Mouse (Mus musculus): ENCODE measurements around the gene Nfil3. TPM values are rescaled to one million over a fixed set of nuclear protein-coding genes. Genes with fewer than 3 reads are reported as not detected.

Gene Nfil3
- polyA plus RNA-seq, 1 experiment from 2014 or later: 35.3 TPM

- H3K4me2 ChIP-seq: no peak overlapping the region
- no peak overlapping the region for H3K9ac ChIP-seq (ENCODE audit: low read depth, low read length)
- no peak overlapping the region for H3K4me3 ChIP-seq (ENCODE audit: low read depth, low read length)
- WGBS (ENCODE audit: insufficient replicate concordance): 84% methylated on average over 10 of the region's 10 CpGs
- no peaks in the 10 kb centered on the region for H3K27me3 ChIP-seq (ENCODE audit: control insufficient read depth, insufficient read depth, low read length)
- H3K9me3 ChIP-seq (replicated peaks; ENCODE audit: control insufficient read depth, low read length): no peaks in the 10 kb centered on the region
- H3K4me1 ChIP-seq (ENCODE audit: control insufficient read depth, insufficient read depth, low read length): peaks cover 42% of the 10 kb centered on the region
- ATAC-seq (replicated peaks; ENCODE audit: insufficient number of reproducible peaks, low FRiP score, low TSS enrichment): no peak
- H3K36me3 ChIP-seq (ENCODE audit: control insufficient read depth, insufficient read depth, low read length): no peaks in the 10 kb centered on the region
- H3K27ac ChIP-seq (ENCODE audit: low read depth, low read length): no peak overlapping the region
Measured at GRCm38 (mm10) chr13:52973427-52973826, 7.4 kb downstream of the Nfil3 start.

- H3K27me3 ChIP-seq (ENCODE audit: control insufficient read depth, insufficient read depth, low read length): no peaks in the 10 kb centered on the region
- no peaks in the 10 kb centered on the region for H3K9me3 ChIP-seq (replicated peaks; ENCODE audit: control insufficient read depth, low read length)
- H3K4me1 ChIP-seq (ENCODE audit: control insufficient read depth, insufficient read depth, low read length): peaks cover 42% of the 10 kb centered on the region
- H3K27ac ChIP-seq (ENCODE audit: low read depth, low read length): no peak overlapping the region
- H3K4me3 ChIP-seq (ENCODE audit: low read depth, low read length): no peak overlapping the region
- H3K9ac ChIP-seq (ENCODE audit: low read depth, low read length): no peak overlapping the region
- no peak for ATAC-seq (replicated peaks; ENCODE audit: insufficient number of reproducible peaks, low FRiP score, low TSS enrichment)
- H3K4me2 ChIP-seq: no peak overlapping the region
- peaks cover 5% of the 10 kb centered on the region; the same call in 1 of the 2 replicates for H3K36me3 ChIP-seq (ENCODE audit: control insufficient read depth, insufficient read depth, low read length)
- 81% methylated on average over 3 of the region's 3 CpGs for WGBS (ENCODE audit: insufficient replicate concordance)
Measured at GRCm38 (mm10) chr13:52972626-52973025, 8.2 kb downstream of the Nfil3 start.

- ATAC-seq (replicated peaks; ENCODE audit: insufficient number of reproducible peaks, low FRiP score, low TSS enrichment): no peak
- Histone ChIP-seq H3K9ac (ENCODE audit: low read depth, low read length) (no peak overlapping the region), H3K4me3 (ENCODE audit: low read depth, low read length) (no peak overlapping the region), H3K27me3 (ENCODE audit: control insufficient read depth, insufficient read depth, low read length) (no peaks in the 10 kb centered on the region), H3K4me1 (ENCODE audit: control insufficient read depth, insufficient read depth, low read length) (peaks cover 29% of the 10 kb centered on the region), H3K9me3 (replicated peaks; ENCODE audit: control insufficient read depth, low read length) (no peaks in the 10 kb centered on the region), H3K36me3 (ENCODE audit: control insufficient read depth, insufficient read depth, low read length) (peaks cover 17% of the 10 kb centered on the region), H3K4me2 (no peak overlapping the region), H3K27ac (ENCODE audit: low read depth, low read length) (no peak overlapping the region)
- WGBS (ENCODE audit: insufficient replicate concordance): 73% methylated on average over 6 of the region's 6 CpGs
Measured at GRCm38 (mm10) chr13:52970876-52971275, 10.0 kb downstream of the Nfil3 start.

GRCm38 (mm10) chr13:52962922-52963321 is 18.0 kb downstream of the Nfil3 start:
- Histone ChIP-seq H3K27ac (ENCODE audit: low read depth, low read length) (no peak overlapping the region), H3K4me2 (no peak overlapping the region), H3K27me3 (ENCODE audit: control insufficient read depth, insufficient read depth, low read length) (no peaks in the 10 kb centered on the region), H3K9me3 (replicated peaks; ENCODE audit: control insufficient read depth, low read length) (no peaks in the 10 kb centered on the region), H3K36me3 (ENCODE audit: control insufficient read depth, insufficient read depth, low read length) (peaks cover 13% of the 10 kb centered on the region), H3K4me3 (ENCODE audit: low read depth, low read length) (no peak overlapping the region), H3K9ac (ENCODE audit: low read depth, low read length) (no peak overlapping the region), H3K4me1 (ENCODE audit: control insufficient read depth, insufficient read depth, low read length) (no peaks in the 10 kb centered on the region)
- ATAC-seq (replicated peaks; ENCODE audit: insufficient number of reproducible peaks, low FRiP score, low TSS enrichment): no peak
- WGBS (ENCODE audit: insufficient replicate concordance): 86% methylated on average over 4 of the region's 4 CpGs

GRCm38 (mm10) chr13:52962361-52962760 is 18.5 kb downstream of the Nfil3 start:
- Histone ChIP-seq H3K36me3 (ENCODE audit: control insufficient read depth, insufficient read depth, low read length) (peaks cover 9% of the 10 kb centered on the region), H3K4me3 (ENCODE audit: low read depth, low read length) (no peak overlapping the region), H3K27ac (ENCODE audit: low read depth, low read length) (no peak overlapping the region), H3K9me3 (replicated peaks; ENCODE audit: control insufficient read depth, low read length) (no peaks in the 10 kb centered on the region), H3K27me3 (ENCODE audit: control insufficient read depth, insufficient read depth, low read length) (no peaks in the 10 kb centered on the region), H3K4me1 (ENCODE audit: control insufficient read depth, insufficient read depth, low read length) (no peaks in the 10 kb centered on the region), H3K9ac (ENCODE audit: low read depth, low read length) (no peak overlapping the region), H3K4me2 (no peak overlapping the region)
- ATAC-seq (replicated peaks; ENCODE audit: insufficient number of reproducible peaks, low FRiP score, low TSS enrichment): no peak
- WGBS (ENCODE audit: insufficient replicate concordance): 81% methylated on average over 6 of the region's 6 CpGs

GRCm38 (mm10) chr13:52953779-52954553 is 26.9 kb downstream of the Nfil3 start:
- H3K9ac ChIP-seq (ENCODE audit: low read depth, low read length): no peak overlapping the region
- no peak overlapping the region for H3K4me3 ChIP-seq (ENCODE audit: low read depth, low read length)
- no peak overlapping the region for H3K4me2 ChIP-seq
- no peak overlapping the region for H3K27ac ChIP-seq (ENCODE audit: low read depth, low read length)
- 83% methylated on average over 6 of the region's 6 CpGs for WGBS (ENCODE audit: insufficient replicate concordance)
- no peak for ATAC-seq (replicated peaks; ENCODE audit: insufficient number of reproducible peaks, low FRiP score, low TSS enrichment)
- no peaks in the 10 kb centered on the region for H3K36me3 ChIP-seq (ENCODE audit: control insufficient read depth, insufficient read depth, low read length)
- peaks cover 3% of the 10 kb centered on the region; the same call in 1 of the 2 replicates for H3K9me3 ChIP-seq (replicated peaks; ENCODE audit: control insufficient read depth, low read length)
- H3K27me3 ChIP-seq (ENCODE audit: control insufficient read depth, insufficient read depth, low read length): no peaks in the 10 kb centered on the region
- no peaks in the 10 kb centered on the region for H3K4me1 ChIP-seq (ENCODE audit: control insufficient read depth, insufficient read depth, low read length)

- H3K27me3 ChIP-seq (ENCODE audit: control insufficient read depth, insufficient read depth, low read length): no peaks in the 10 kb centered on the region
- no peak overlapping the region for H3K9ac ChIP-seq (ENCODE audit: low read depth, low read length)
- peaks cover 3% of the 10 kb centered on the region; the same call in 1 of the 2 replicates for H3K9me3 ChIP-seq (replicated peaks; ENCODE audit: control insufficient read depth, low read length)
- H3K4me3 ChIP-seq (ENCODE audit: low read depth, low read length): no peak overlapping the region
- no peak overlapping the region for H3K4me2 ChIP-seq
- WGBS (ENCODE audit: insufficient replicate concordance): 88% methylated on average over 3 of the region's 3 CpGs
- H3K4me1 ChIP-seq (ENCODE audit: control insufficient read depth, insufficient read depth, low read length): no peaks in the 10 kb centered on the region; the same call in 1 of the 2 replicates
- H3K27ac ChIP-seq (ENCODE audit: low read depth, low read length): no peak overlapping the region
- ATAC-seq (replicated peaks; ENCODE audit: insufficient number of reproducible peaks, low FRiP score, low TSS enrichment): no peak
- no peaks in the 10 kb centered on the region for H3K36me3 ChIP-seq (ENCODE audit: control insufficient read depth, insufficient read depth, low read length)
Measured at GRCm38 (mm10) chr13:52949211-52949610, 31.7 kb downstream of the Nfil3 start.

GRCm38 (mm10) chr13:52947545-52947944 is 33.3 kb downstream of the Nfil3 start:
- H3K9me3 ChIP-seq (replicated peaks; ENCODE audit: control insufficient read depth, low read length): peaks cover under 1% of the 10 kb centered on the region; the same call in 1 of the 2 replicates
- H3K27ac ChIP-seq (ENCODE audit: low read depth, low read length): no peak overlapping the region
- no peaks in the 10 kb centered on the region for H3K27me3 ChIP-seq (ENCODE audit: control insufficient read depth, insufficient read depth, low read length)
- no peak overlapping the region for H3K4me3 ChIP-seq (ENCODE audit: low read depth, low read length)
- H3K4me1 ChIP-seq (ENCODE audit: control insufficient read depth, insufficient read depth, low read length): no peaks in the 10 kb centered on the region; the same call in 1 of the 2 replicates
- ATAC-seq (replicated peaks; ENCODE audit: insufficient number of reproducible peaks, low FRiP score, low TSS enrichment): no peak
- WGBS (ENCODE audit: insufficient replicate concordance): 86% methylated on average over 4 of the region's 4 CpGs
- no peak overlapping the region for H3K4me2 ChIP-seq
- no peak overlapping the region for H3K9ac ChIP-seq (ENCODE audit: low read depth, low read length)
- no peaks in the 10 kb centered on the region for H3K36me3 ChIP-seq (ENCODE audit: control insufficient read depth, insufficient read depth, low read length)

GRCm38 (mm10) chr13:52945769-52946168 is 35.1 kb downstream of the Nfil3 start:
- H3K9ac ChIP-seq (ENCODE audit: low read depth, low read length): no peak overlapping the region

More at GRCm38 (mm10) chr13:52945769-52946168, 35.1 kb downstream of the Nfil3 start:
- Histone ChIP-seq H3K4me2 (no peak overlapping the region), H3K4me1 (ENCODE audit: control insufficient read depth, insufficient read depth, low read length) (no peaks in the 10 kb centered on the region; the same call in 1 of the 2 replicates), H3K36me3 (ENCODE audit: control insufficient read depth, insufficient read depth, low read length) (no peaks in the 10 kb centered on the region), H3K9me3 (replicated peaks; ENCODE audit: control insufficient read depth, low read length) (no peaks in the 10 kb centered on the region), H3K27ac (ENCODE audit: low read depth, low read length) (no peak overlapping the region), H3K4me3 (ENCODE audit: low read depth, low read length) (no peak overlapping the region), H3K27me3 (ENCODE audit: control insufficient read depth, insufficient read depth, low read length) (no peaks in the 10 kb centered on the region)
- WGBS (ENCODE audit: insufficient replicate concordance): 84% methylated on average over 9 of the region's 9 CpGs
- ATAC-seq (replicated peaks; ENCODE audit: insufficient number of reproducible peaks, low FRiP score, low TSS enrichment): no peak

Data from heart, embryonic 11.5 days (tissue).